Mouse (Mus musculus): ENCODE data around the gene Sp2.

DNA sequence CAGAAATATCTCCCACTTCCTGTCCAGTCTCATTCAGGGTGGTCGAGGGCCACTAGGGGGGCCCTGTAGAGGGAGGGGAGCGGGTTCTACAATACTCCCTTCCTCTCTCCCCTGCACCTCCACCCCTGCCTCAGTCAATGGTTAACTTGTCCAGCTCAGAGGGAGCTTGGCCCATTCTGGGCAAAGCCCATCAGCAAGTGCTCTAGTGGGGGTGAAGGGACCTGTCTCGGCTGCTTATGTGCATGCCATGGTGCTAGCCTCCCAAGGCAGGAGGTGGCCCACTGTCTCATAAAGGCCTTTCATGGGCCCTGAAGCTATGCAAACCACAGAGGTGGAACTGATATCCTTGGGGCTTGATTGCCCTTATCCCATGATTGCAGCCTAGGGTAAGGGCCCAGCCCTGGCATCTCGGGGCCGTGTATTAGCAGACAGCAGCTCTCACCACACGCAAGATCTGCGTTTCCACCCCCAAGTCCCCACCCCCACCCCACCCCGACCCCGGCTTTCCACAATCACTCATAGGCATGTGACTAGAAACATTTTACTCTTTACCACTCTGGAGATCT, 52.9 kb downstream of the Sp2 start:
- no peak for TF ChIP-seq POLR2A (IDR thresholded peaks at IDR 0.05; ENCODE audit: insufficient read depth, low read depth, low read length)
- no peak for TF ChIP-seq EP300 (IDR thresholded peaks at IDR 0.05; ENCODE audit: insufficient read depth, low read depth, low read length)
- TF ChIP-seq CTCF (IDR thresholded peaks at IDR 0.05) = no peak
